Mouse (Mus musculus) ES-E14 (cell line): Measurements from ENCODE around the gene Cel. TPM values are rescaled to one million over a fixed set of nuclear protein-coding genes. Genes with fewer than 3 reads are reported as not detected.

Source experiments
- DNase-seq: peaks from one replicate; pipeline ENCODE4 v3.0.0-alpha.2; 2013; ENCODE audit warnings: low read depth, low spot score
- H3K27ac ChIP-seq: 2 replicates; pipeline ENCODE4 v1.5.1; 2012; ENCODE audit warnings: low read depth, mild to moderate bottlenecking, low read length, moderate library complexity, mixed read lengths; ENCODE audit not compliant: poor library complexity, insufficient read depth, severe bottlenecking
- H3K36me3 ChIP-seq: 2 replicates; pipeline ENCODE4 v1.6.1; 2012; ENCODE audit warnings: mild to moderate bottlenecking, low read length, moderate library complexity, mixed read lengths; ENCODE audit not compliant: control insufficient read depth, poor library complexity, insufficient read depth, severe bottlenecking
- H3K4me1 ChIP-seq, 2 experiments: fragments of 150-350 bp in 1 of 2; sonication (generic) in 1 of 2; 2 replicates each; pipeline ENCODE4 v1.6.1; 2012; ENCODE audit warnings: low read length in 2 of 2, mild to moderate bottlenecking in 1 of 2, mixed read lengths in 1 of 2; ENCODE audit not compliant: control insufficient read depth in 2 of 2, insufficient read depth in 2 of 2, poor library complexity in 1 of 2
- H3K4me3 ChIP-seq, 2 experiments: fragments of 150-350 bp in 1 of 2; sonication (generic) in 1 of 2; 2 replicates each; pipeline ENCODE4 v1.5.1; 2012; ENCODE audit warnings: low read length in 2 of 2, low read depth in 1 of 2, mild to moderate bottlenecking in 1 of 2, mixed read lengths in 1 of 2; ENCODE audit not compliant: insufficient read depth in 1 of 2, poor library complexity in 1 of 2, severe bottlenecking in 1 of 2
- H3K9ac ChIP-seq: 2 replicates; pipeline ENCODE4 v1.6.1; 2012; ENCODE audit warnings: low read depth, mild to moderate bottlenecking, low read length, mixed read lengths; ENCODE audit not compliant: poor library complexity, insufficient read depth, severe bottlenecking
- H3K9me3 ChIP-seq: fragments of 150-350 bp; sonication (generic); 2 replicates; pipeline ENCODE4 v1.6.1; 2012; ENCODE audit warnings: low read depth, mild to moderate bottlenecking, low read length; ENCODE audit not compliant: control insufficient read depth, insufficient read depth
- CHD2 ChIP-seq: IDR thresholded peaks from 2 replicates; pipeline ENCODE4 v1.6.1; 2014; ENCODE audit warnings: mild to moderate bottlenecking, low read depth, low read length, inconsistent platforms
- HCFC1 ChIP-seq: IDR thresholded peaks from 2 replicates; pipeline ENCODE4 v1.6.1; 2012; ENCODE audit warnings: low read length, inconsistent platforms, borderline replicate concordance; ENCODE audit not compliant: insufficient read depth
- MAFK ChIP-seq: IDR thresholded peaks from 2 replicates; pipeline ENCODE4 v1.6.1; 2014; ENCODE audit warnings: mild to moderate bottlenecking, low read depth, low read length, inconsistent platforms; ENCODE audit not compliant: insufficient read depth
- ZC3H11A ChIP-seq: IDR thresholded peaks from 2 replicates; pipeline ENCODE4 v1.6.1; 2012; ENCODE audit warnings: low read depth, mild to moderate bottlenecking, inconsistent platforms, low read length, borderline replicate concordance
- ZNF384 ChIP-seq: IDR thresholded peaks from 2 replicates; pipeline ENCODE4 v1.6.1; 2012; ENCODE audit warnings: low read depth, low read length, inconsistent platforms
- in situ Hi-C, 2 experiments: fragments of 600-800 bp; cut with MboI; formaldehyde crosslinking; loops; one replicate each; pipeline ENCODE4 v1.15.1; 2025; ENCODE audit warnings: low sequenced_read_pairs in 2 of 2, inconsistent platforms in 1 of 2; ENCODE audit not compliant: unreplicated experiment in 2 of 2
- total RNA-seq: library from RNA; depleted of rRNA; stranded (reverse); fragments of 300-350 nt; gene quantifications from 2 replicates; pipeline ENCODE4 v1.2.3, GENCODE M21; 2012

The Cel gene
- total RNA-seq, 1 experiment, result not detected

GRCm38 (mm10) chr2:28597733-28598547, 34.7 kb upstream of the Cel start:
- no peak overlapping the region for H3K9ac ChIP-seq
- TF ChIP-seq HCFC1, result no peak
- no peak for TF ChIP-seq CHD2
- no peak for TF ChIP-seq ZNF384
- no peak for TF ChIP-seq MAFK
- TF ChIP-seq ZC3H11A, result no peak
- in situ Hi-C loops, result no loop called here

GRCm38 (mm10) chr2:28596998-28597397, 33.8 kb upstream of the Cel start:
- DNase-seq, result peak; percentile 60
- Histone ChIP-seq H3K9ac (no peak overlapping the region), H3K4me1 (peaks cover 0 to 8% of the 10 kb centered on the region in 2 experiments; a peak in 2 of 4 replicates), H3K4me3 (no peak overlapping the region), H3K36me3 (no peaks in the 10 kb centered on the region), H3K27ac (no peak overlapping the region), H3K9me3 (no peaks in the 10 kb centered on the region)
- TF ChIP-seq MAFK, result no peak
- no peak for TF ChIP-seq CHD2
- no peak for TF ChIP-seq ZNF384
- no peak for TF ChIP-seq ZC3H11A
- TF ChIP-seq HCFC1, result no peak
- in situ Hi-C loops, result no loop called here

More at GRCm38 (mm10) chr2:28597733-28598547, 34.7 kb upstream of the Cel start:
- H3K9me3 ChIP-seq, result no peaks in the 10 kb centered on the region
- H3K4me3 ChIP-seq, result no peak overlapping the region
- H3K36me3 ChIP-seq, result no peaks in the 10 kb centered on the region
- DNase-seq, result no peak
- H3K4me1 ChIP-seq, result peaks cover 0 to 8% of the 10 kb centered on the region in 2 experiments; a peak in 2 of 4 replicates
- no peak overlapping the region for H3K27ac ChIP-seq

- TF ChIP-seq CHD2 (no peak), MAFK (no peak), ZC3H11A (no peak), ZNF384 (no peak), HCFC1 (no peak)
- no peaks in the 10 kb centered on the region for H3K9me3 ChIP-seq
- in situ Hi-C loops, result no loop called here
- no peak overlapping the region for H3K9ac ChIP-seq
- H3K4me3 ChIP-seq, result no peak overlapping the region
- DNase-seq, result no peak
- no peaks in the 10 kb centered on the region for H3K36me3 ChIP-seq
- peaks cover 0 to 8% of the 10 kb centered on the region in 2 experiments; a peak in 2 of 4 replicates for H3K4me1 ChIP-seq
- no peak overlapping the region for H3K27ac ChIP-seq
Observed at GRCm38 (mm10) chr2:28596021-28596420, 32.8 kb upstream of the Cel start.

GRCm38 (mm10) chr2:28592809-28593208, 29.6 kb upstream of the Cel start:
- H3K4me3 ChIP-seq, result peak overlapping the region in 1 of 2 experiments; percentile 53; a peak in 1 of 4 replicates
- in situ Hi-C loops, result no loop called here
- TF ChIP-seq MAFK (no peak), CHD2 (no peak), HCFC1 (no peak), ZNF384 (no peak), ZC3H11A (no peak)
- H3K36me3 ChIP-seq, result no peaks in the 10 kb centered on the region
- peak; percentile 59 for DNase-seq
- H3K27ac ChIP-seq, result no peak overlapping the region
- peaks cover 0 to 4% of the 10 kb centered on the region in 2 experiments; a peak in 1 of 4 replicates for H3K4me1 ChIP-seq
- no peak overlapping the region for H3K9ac ChIP-seq
- no peaks in the 10 kb centered on the region for H3K9me3 ChIP-seq
